Mouse (Mus musculus) ovary, adult 10 weeks (tissue): ENCODE measurements around the gene Maip1. TPM values are rescaled to one million over a fixed set of nuclear protein-coding genes. Genes with fewer than 3 reads are reported as not detected.

ENCODE experiments used
- polyA plus RNA-seq: library from polyadenylated mRNA; stranded (reverse); fragments of 350-450 nt; fragmentation: Illumina TruSeq; extraction: RNeasy Lipid Tissue Mini Kit (QIAGEN cat#74804); gene quantifications from one replicate; pipeline ENCODE4 v1.2.3, GENCODE M21; 2014

Gene Maip1
- polyA plus RNA-seq: 26.8 TPM

GRCm38 (mm10) chr1:57406187-57407151 lies at the start of gene Maip1, which contains the start of gene Tyw5:
Gene Maip1, plus strand, starts transcription at chr1:57406328.
Gene Tyw5, minus strand, starts transcription at chr1:57407101.

GRCm38 (mm10) chr1:57377376-57378341 lies 28.5 kb upstream of the Maip1 start, which contains the start of gene 1700066M21Rik:
Gene 1700066M21Rik, plus strand, starts transcription at chr1:57377620.

Other genes with a start within 250 kb of the Maip1 start
- 38.7 TPM for gene 1700066M21Rik, start 28.7 kb upstream of the Maip1 start, polyA plus RNA-seq
- 38.2 TPM for gene Tyw5, start 773 bp downstream of the Maip1 start, polyA plus RNA-seq